Mouse (Mus musculus) forebrain, embryonic 15.5 days (tissue): ENCODE results near the gene Dvl2. TPM values are rescaled to one million over a fixed set of nuclear protein-coding genes. Genes with fewer than 3 reads are reported as not detected.

Source experiments
- ATAC-seq: fragments of 200-750 bp; cut with Nextera tagmentation; replicated peaks from 2 replicates; pipeline ENCODE4 v1.8.0; 2017; ENCODE audit warnings: mild to moderate bottlenecking, moderate TSS enrichment, moderate library complexity
- H3K27ac ChIP-seq: fragments of 300-500 bp; sonication (generic); replicated peaks from 2 replicates; pipeline ENCODE4 v1.5.1; 2015; ENCODE audit warnings: mild to moderate bottlenecking, inconsistent platforms
- H3K27me3 ChIP-seq: fragments of 300-500 bp; sonication (generic); 2 replicates; pipeline ENCODE4 v1.6.1; 2015; ENCODE audit warnings: inconsistent platforms
- H3K36me3 ChIP-seq: fragments of 300-500 bp; sonication (generic); 2 replicates; pipeline ENCODE4 v1.6.1; 2015; ENCODE audit warnings: mild to moderate bottlenecking, inconsistent platforms
- H3K4me1 ChIP-seq: fragments of 300-500 bp; sonication (generic); 2 replicates; pipeline ENCODE4 v1.6.1; 2015; ENCODE audit warnings: inconsistent platforms
- H3K4me2 ChIP-seq: fragments of 300-500 bp; sonication (generic); replicated peaks from 2 replicates; pipeline ENCODE4 v1.6.1; 2015; ENCODE audit warnings: mild to moderate bottlenecking, inconsistent platforms
- H3K4me3 ChIP-seq: fragments of 300-500 bp; sonication (generic); 2 replicates; pipeline ENCODE4 v1.5.1; 2015; ENCODE audit warnings: mild to moderate bottlenecking, inconsistent platforms
- H3K9ac ChIP-seq: fragments of 300-500 bp; sonication (generic); replicated peaks from 2 replicates; pipeline ENCODE4 v1.6.1; 2015; ENCODE audit warnings: mild to moderate bottlenecking, inconsistent platforms
- H3K9me3 ChIP-seq: fragments of 300-500 bp; sonication (generic); 2 replicates; pipeline ENCODE4 v1.6.1; 2016; ENCODE audit warnings: inconsistent platforms
- WGBS: fragments of 180-500 bp; shearing (Covaris S2); methylation state at CpG from one replicate; pipeline ENCODE4 v1.1.7; 2015; ENCODE audit warnings: mixed read lengths; 5-methylcytosine and 5-hydroxymethylcytosine counted together
- polyA plus RNA-seq: library from polyadenylated mRNA; unstranded; fragments of >200 nt; fragmentation: Nextera tagmentation; extraction: Ambion mirVana; gene quantifications from 2 replicates; pipeline ENCODE4 v1.2.1, GENCODE M21; 2015

Dvl2 gene
- polyA plus RNA-seq, 1 experiment from 2014 or later, result 35.3 TPM

DNA sequence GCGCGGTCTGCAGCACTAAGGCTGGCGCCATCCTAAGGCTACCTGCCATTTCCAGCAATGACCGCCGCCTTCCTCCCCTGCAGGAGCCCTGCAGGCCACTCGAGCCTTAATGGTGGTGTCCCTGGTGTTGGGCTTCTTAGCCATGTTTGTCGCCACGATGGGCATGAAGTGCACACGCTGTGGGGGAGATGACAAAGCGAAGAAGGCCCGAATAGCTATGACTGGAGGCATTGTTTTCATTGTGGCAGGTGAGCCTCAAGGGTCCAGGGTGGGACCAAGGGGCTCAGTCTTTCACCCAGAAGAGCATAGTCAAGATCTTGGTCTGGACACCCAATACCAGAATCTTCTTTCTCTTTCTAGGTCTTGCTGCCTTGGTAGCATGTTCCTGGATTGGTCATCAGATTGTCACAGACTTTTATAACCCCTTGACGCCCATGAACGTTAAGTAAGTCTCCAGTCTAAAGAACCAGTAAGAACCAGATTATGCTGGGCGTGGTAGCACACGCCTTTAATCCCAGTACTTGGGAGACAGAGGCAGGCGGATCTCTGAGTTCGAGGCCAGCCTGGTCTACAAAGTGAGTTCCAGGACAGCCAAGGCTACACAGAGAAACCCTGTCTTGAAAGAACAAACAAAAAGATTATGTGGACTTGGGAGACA, 33.4 kb upstream of the Dvl2 start:
- Histone ChIP-seq H3K4me3 (peak overlapping the region; percentile 26), H3K4me2 (peak overlapping the region; percentile 36), H3K27ac (no peak overlapping the region), H3K9me3 (no peaks in the 10 kb centered on the region), H3K27me3 (peaks cover 57% of the 10 kb centered on the region), H3K4me1 (peaks cover 14% of the 10 kb centered on the region), H3K9ac (peak overlapping the region; percentile 5; the same call in 1 of the 2 replicates), H3K36me3 (peaks cover 34% of the 10 kb centered on the region)
- WGBS, result 37% methylated on average over 17 of the region's 17 CpGs
- ATAC-seq, result no peak

DNA sequence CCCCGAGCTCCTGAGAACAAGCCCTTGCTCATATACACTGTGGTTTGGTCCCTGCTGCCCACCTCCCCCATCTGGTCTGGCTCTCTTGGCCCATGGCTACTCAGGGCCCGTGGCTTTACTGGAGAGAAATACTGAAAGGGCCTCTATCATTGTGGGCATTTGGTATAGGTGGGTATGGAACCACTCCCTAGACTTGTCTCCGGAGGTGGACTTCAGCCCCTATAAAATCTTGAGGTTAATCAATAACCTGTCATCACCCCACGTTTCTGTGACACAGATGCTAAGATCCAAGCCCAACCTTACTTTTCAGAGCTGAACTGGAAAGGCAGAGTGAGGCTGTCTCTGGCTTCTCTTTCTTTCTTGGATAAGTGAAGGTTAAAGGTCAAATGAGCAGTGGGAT, 31.6 kb upstream of the Dvl2 start:
- H3K27me3 ChIP-seq, result peaks cover 39% of the 10 kb centered on the region
- 93% methylated on average over 4 of the region's 4 CpGs for WGBS
- no peak overlapping the region for H3K27ac ChIP-seq
- peaks cover 14% of the 10 kb centered on the region for H3K4me1 ChIP-seq
- H3K4me2 ChIP-seq, result no peak overlapping the region
- no peak overlapping the region for H3K4me3 ChIP-seq
- H3K9ac ChIP-seq, result no peak overlapping the region
- H3K9me3 ChIP-seq, result no peaks in the 10 kb centered on the region
- no peak for ATAC-seq
- H3K36me3 ChIP-seq, result peaks cover 46% of the 10 kb centered on the region

DNA sequence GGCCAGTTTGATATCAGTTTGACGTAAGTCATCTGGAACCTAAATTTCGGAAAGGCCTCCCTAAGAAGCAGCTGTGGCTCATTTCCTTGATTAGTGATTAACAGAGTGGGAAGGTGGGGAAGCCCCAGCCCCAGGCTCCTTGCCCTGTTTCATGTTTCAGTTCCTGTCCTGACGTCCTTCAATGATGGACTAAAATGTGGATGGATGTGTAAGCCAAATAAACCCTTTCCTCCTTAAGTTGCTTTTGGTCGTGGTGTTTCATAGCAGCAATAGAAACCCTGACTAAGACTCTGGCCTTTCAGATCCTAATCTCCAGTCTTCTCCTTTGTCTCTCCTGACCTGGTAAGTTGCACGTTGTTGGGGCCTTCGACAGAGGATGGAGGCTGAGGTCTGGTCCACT, 30.2 kb upstream of the Dvl2 start:
- Histone ChIP-seq H3K36me3 (peaks cover 60% of the 10 kb centered on the region), H3K4me2 (no peak overlapping the region)
- WGBS, result 91% methylated on average over 6 of the region's 6 CpGs

DNA sequence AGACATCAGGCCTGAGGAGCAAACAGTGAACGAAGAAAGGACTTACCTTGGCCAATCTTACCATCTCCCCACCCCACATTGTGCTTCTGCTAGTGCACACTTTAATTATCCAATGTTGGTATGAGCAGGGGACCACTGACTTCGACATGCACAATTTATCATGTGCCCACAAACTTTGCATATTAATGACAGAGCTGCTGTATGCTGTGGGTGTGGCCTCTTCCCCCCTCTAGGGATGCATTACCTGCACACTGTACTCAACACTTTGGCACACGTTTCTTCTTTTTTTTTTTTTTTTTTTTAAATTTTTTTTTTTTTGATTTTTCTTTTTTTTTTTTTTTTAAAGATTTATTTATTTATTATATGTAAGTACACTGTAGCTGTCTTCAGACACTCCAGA, 29.6 kb upstream of the Dvl2 start:
- 86% methylated on average over 3 of the region's 3 CpGs for WGBS
- Histone ChIP-seq H3K4me2 (no peak overlapping the region), H3K27ac (no peak overlapping the region), H3K36me3 (peaks cover 63% of the 10 kb centered on the region), H3K4me1 (peaks cover 9% of the 10 kb centered on the region), H3K9ac (no peak overlapping the region), H3K9me3 (no peaks in the 10 kb centered on the region), H3K27me3 (peaks cover 21% of the 10 kb centered on the region), H3K4me3 (no peak overlapping the region)
- no peak for ATAC-seq

More for the DNA sequence above, 30.2 kb upstream of the Dvl2 start:
- Histone ChIP-seq H3K4me3 (no peak overlapping the region), H3K9me3 (no peaks in the 10 kb centered on the region), H3K9ac (no peak overlapping the region), H3K27me3 (peaks cover 25% of the 10 kb centered on the region), H3K4me1 (peaks cover 14% of the 10 kb centered on the region), H3K27ac (no peak overlapping the region)
- ATAC-seq, result no peak

DNA sequence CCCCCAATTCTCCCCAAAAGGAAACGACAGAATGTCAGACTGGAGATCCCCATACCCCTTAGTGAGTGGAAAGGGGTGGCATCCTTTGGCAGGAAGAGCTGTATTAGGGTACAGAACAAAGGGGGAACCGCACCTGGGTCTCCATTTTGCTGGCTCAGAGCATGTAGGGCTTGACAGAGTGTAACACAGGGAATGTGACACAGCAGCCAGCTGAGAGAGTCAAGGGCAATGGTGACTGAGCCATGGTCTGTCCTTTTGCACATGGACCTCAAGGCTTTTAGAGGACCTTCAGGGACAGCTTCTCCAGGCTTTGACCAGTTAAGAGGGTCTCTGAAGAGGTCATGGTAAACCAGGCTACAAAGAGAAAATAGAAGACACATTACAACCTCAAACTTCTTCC, 25.5 kb upstream of the Dvl2 start:
- Histone ChIP-seq H3K4me3 (no peak overlapping the region), H3K27me3 (no peaks in the 10 kb centered on the region), H3K9ac (no peak overlapping the region), H3K36me3 (peaks cover 62% of the 10 kb centered on the region), H3K27ac (no peak overlapping the region), H3K9me3 (no peaks in the 10 kb centered on the region), H3K4me2 (no peak overlapping the region), H3K4me1 (peaks cover 14% of the 10 kb centered on the region)
- WGBS, result 97% methylated on average over 2 of the region's 2 CpGs
- no peak for ATAC-seq

DNA sequence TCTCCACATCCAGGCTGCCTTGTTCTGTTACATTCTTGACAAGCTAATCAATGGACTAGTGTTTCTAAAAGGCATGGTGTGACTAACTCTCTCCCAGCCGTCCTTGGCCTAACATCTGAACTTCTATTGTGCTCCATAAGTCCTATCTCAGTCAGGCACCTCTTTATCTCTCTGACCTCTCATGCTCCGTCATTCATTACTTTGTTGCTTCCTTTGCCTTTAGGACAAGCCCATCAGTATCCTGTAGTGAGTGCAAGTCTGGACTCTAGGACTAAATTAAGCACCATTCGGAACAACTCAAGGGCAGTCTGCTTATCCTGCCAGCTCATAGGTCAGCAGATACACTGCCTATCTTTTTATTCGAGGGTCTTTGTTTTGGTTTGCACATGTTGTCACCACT, 24.1 kb upstream of the Dvl2 start:
- peaks cover 53% of the 10 kb centered on the region for H3K36me3 ChIP-seq
- H3K4me1 ChIP-seq, result peaks cover 14% of the 10 kb centered on the region
- no peak overlapping the region for H3K4me2 ChIP-seq
- no peaks in the 10 kb centered on the region for H3K27me3 ChIP-seq
- no peak overlapping the region for H3K27ac ChIP-seq
- no peak for ATAC-seq
- no peaks in the 10 kb centered on the region for H3K9me3 ChIP-seq
- no peak overlapping the region for H3K4me3 ChIP-seq
- 85% methylated on average over 4 of the region's 4 CpGs for WGBS
- no peak overlapping the region for H3K9ac ChIP-seq

DNA sequence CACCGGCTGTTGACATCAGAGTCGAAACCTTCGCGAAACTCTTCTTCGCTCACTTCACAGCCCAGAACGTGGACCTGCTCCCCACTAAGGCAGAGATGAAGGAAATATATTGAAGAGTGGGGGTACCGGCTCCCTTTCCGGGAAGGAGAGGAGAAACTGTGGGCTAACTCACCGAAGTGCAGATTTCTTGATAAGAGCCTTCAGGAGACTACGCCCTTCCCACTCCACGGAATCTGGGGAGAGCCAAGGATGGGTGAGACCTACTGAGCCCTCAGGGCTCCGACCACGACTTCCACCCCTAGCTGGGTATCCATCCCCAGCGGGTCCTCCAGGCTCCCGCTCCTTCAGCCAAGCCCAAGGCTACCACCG, 20.6 kb upstream of the Dvl2 start:
- peak overlapping the region; percentile 65 for H3K9ac ChIP-seq
- H3K36me3 ChIP-seq, result peaks cover 33% of the 10 kb centered on the region
- ATAC-seq, result no peak; the same call in 1 of the 2 replicates
- peak overlapping the region; percentile 100 for H3K27ac ChIP-seq
- H3K4me1 ChIP-seq, result peaks cover 37% of the 10 kb centered on the region
- no peaks in the 10 kb centered on the region for H3K9me3 ChIP-seq
- H3K4me3 ChIP-seq, result peak overlapping the region; percentile 74
- H3K4me2 ChIP-seq, result peak overlapping the region; percentile 71
- WGBS, result 4% methylated on average over 16 of the region's 16 CpGs
- H3K27me3 ChIP-seq, result no peaks in the 10 kb centered on the region

DNA sequence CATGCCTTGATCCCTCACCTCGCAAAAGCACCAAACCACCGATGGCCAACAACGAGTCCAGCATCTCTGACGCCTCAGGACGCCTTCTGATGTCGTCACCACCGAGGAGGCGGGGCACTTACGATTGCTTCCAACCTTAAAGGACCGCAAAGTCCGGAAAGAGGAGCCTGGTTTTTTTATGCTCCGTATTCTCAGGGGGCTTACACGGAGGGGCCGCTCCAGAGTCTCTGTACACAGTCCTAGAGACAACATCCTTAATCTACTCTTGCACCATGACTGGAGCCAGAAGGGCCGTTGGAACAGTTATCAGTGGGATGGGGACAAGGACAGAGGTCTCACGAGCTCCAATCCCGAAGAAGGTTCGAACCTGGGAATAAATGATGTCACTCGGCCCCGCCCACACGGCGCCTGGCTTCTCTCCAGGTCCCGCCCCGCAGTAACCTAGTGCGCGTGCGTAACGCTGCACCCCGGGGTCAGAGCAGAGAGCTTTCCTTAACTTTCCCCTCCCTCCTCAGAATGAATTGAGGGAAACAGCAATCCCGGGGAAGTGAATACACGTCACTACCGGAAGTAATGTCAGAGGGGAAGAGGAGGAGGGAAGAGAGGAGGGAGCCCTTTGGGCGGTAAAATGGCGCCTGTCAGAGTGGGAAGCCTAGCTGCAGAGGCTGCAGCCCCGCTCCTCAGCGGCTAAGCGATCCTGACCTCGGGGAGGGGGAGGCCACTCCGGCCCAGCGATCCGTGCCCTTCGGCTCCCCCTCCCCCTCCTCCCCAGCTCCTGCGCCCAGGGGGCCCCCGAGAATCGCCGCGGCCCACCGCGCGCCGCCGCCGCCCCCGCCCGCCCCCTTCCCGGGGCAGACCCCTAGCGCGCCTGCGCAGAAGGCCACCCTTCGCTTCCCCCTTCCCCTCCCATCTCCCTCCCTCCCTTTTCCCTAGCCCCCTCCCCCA, 19.9 kb upstream of the Dvl2 start:
- H3K4me2 ChIP-seq, result peak overlapping the region; percentile 71
- WGBS, result under 1% methylated on average over 54 of the region's 60 CpGs
- peak overlapping the region; percentile 74 for H3K4me3 ChIP-seq
- ATAC-seq, result peak; percentile 95
- H3K9ac ChIP-seq, result peak overlapping the region; percentile 98
- no peaks in the 10 kb centered on the region for H3K9me3 ChIP-seq
- peak overlapping the region; percentile 100 for H3K27ac ChIP-seq
- peaks cover 33% of the 10 kb centered on the region for H3K36me3 ChIP-seq
- H3K27me3 ChIP-seq, result no peaks in the 10 kb centered on the region
- peaks cover 37% of the 10 kb centered on the region for H3K4me1 ChIP-seq

DNA sequence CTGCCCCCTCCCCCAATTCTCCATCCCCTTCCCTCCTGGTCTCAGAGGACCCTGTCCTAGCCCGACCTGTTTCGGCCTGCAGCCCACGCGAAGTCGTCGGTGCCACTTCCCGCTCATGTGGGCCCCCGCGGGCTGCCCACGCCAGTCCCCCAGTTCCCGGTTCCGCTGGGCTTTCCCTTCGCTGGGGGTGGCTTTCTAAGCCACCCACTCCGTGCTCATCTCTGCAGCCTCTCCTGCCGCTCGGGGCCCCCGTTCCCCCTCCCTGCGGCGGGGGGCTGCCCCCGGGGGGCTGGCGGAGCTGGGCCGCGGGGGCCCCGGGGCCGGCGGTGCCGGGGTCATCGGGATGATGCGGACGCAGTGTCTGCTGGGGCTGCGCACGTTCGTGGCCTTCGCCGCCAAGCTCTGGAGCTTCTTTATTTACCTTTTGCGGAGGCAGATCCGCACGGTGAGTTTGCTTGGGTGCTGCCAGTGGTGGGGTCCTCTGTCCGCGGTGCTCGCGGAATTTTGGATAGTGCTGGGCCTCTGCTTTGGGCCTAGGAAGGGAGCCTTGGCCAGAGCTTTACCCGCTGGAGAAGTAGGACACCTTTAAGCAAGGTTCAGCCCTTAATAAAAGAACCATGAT, 19.1 kb upstream of the Dvl2 start, which contains the start of gene Ctdnep1:
TSS of gene Ctdnep1 (plus strand) at position 16 of the 622 bp plus-strand sequence.
- Histone ChIP-seq H3K4me2 (peak within 1 kb of the TSS; percentile 71), H3K27ac (peak within 1 kb of the TSS; percentile 100), H3K4me3 (peak within 1 kb of the TSS; percentile 74), H3K4me1 (peaks cover 37% of the 10 kb centered on the region), H3K9me3 (no peaks in the 10 kb centered on the region), H3K27me3 (no peaks in the 10 kb centered on the region), H3K9ac (peak within 1 kb of the TSS; percentile 98), H3K36me3 (peaks cover 36% of the 10 kb centered on the region)
- WGBS, result 0% methylated on average over 30 of the region's 43 CpGs
- ATAC-seq, result no peak; the same call in 1 of the 2 replicates

DNA sequence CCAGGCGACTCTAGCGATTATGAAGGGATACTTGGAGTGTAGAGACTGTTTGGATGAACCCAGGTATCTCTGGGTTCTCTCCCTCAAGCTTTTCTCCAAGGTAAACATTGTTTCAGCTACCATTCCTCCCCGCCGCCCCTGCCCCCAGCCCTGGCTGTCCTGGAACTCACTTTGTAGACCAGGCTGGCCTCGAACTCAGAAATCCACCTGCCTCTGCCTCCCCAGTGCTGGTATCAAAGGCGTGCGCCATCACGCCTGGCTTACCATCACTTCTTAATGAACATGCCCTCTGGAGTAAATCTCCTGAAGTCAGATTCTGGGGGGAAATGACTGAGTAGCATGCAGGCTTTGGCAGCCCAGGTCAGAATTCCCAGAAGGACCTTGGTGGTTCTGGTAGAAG, 18.2 kb upstream of the Dvl2 start, which contains the start of gene Elp5:
TSS of gene Elp5 (minus strand) at position 293 of the 400 bp plus-strand sequence.
- peaks cover 37% of the 10 kb centered on the region for H3K4me1 ChIP-seq
- peak within 1 kb of the TSS; percentile 71 for H3K4me2 ChIP-seq
- H3K36me3 ChIP-seq, result peaks cover 40% of the 10 kb centered on the region
- H3K27ac ChIP-seq, result peak within 1 kb of the TSS; percentile 100
- H3K9me3 ChIP-seq, result no peaks in the 10 kb centered on the region
- WGBS, result 63% methylated on average over 8 of the region's 8 CpGs
- no peaks in the 10 kb centered on the region for H3K27me3 ChIP-seq
- H3K4me3 ChIP-seq, result peak within 1 kb of the TSS; percentile 74
- H3K9ac ChIP-seq, result peak within 1 kb of the TSS; percentile 98
- no peak for ATAC-seq

DNA sequence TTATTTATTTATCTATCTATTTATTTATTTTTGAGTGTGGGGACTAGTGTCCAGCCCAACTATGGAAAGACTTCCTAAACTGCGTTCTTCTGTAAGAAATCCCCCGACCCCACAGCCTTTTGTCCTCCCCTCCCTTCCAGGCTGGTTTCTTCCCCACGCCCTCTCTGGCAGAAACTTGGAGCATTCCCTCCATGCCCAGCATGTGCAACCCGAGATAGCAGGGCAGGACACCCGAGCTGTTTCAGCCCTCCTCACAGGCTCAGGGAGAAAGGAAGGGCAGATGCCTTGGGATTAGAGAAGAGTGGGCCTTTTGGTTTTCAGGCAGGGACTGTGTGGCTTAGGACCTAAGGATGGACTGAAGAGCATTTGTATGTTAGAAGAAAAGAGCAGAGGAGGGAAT, 17.5 kb upstream of the Dvl2 start:
- WGBS, result 20% methylated on average over 5 of the region's 5 CpGs
- peaks cover 40% of the 10 kb centered on the region for H3K36me3 ChIP-seq
- no peaks in the 10 kb centered on the region for H3K27me3 ChIP-seq
- H3K27ac ChIP-seq, result no peak overlapping the region
- H3K4me3 ChIP-seq, result peak overlapping the region; percentile 74
- ATAC-seq, result no peak
- H3K4me1 ChIP-seq, result peaks cover 37% of the 10 kb centered on the region
- H3K4me2 ChIP-seq, result peak overlapping the region; percentile 71
- H3K9ac ChIP-seq, result peak overlapping the region; percentile 98; the same call in 1 of the 2 replicates
- H3K9me3 ChIP-seq, result no peaks in the 10 kb centered on the region

DNA sequence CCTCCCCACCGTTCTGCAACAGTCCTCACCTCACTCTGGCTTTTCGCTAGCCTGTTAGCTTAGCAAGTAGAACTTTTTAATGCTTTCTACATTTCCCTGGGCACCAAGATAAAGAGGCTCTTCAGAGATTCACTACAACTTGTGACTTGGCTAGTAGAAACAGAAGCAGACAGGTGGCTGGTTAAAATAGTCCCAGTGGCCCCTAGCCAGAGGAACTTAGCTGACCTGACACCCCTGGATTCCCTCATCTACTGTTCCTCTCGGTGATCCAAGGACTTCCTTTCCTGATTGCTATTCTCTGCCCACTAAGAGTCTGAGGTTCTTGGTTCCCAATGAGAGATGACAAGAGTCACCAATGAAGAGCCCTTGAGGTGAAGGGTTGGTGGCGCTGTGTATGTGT, 17.0 kb upstream of the Dvl2 start:
- Histone ChIP-seq H3K27me3 (no peaks in the 10 kb centered on the region), H3K4me2 (no peak overlapping the region), H3K9me3 (no peaks in the 10 kb centered on the region), H3K4me3 (no peak overlapping the region), H3K9ac (peak overlapping the region; percentile 4; the same call in 1 of the 2 replicates), H3K36me3 (peaks cover 40% of the 10 kb centered on the region), H3K4me1 (peaks cover 37% of the 10 kb centered on the region), H3K27ac (no peak overlapping the region)
- WGBS, result 80% methylated on average over 4 of the region's 4 CpGs
- no peak for ATAC-seq
